Comparison of ENCODE assay signal across 9 mouse cellular contexts in the genomic region with DNA sequence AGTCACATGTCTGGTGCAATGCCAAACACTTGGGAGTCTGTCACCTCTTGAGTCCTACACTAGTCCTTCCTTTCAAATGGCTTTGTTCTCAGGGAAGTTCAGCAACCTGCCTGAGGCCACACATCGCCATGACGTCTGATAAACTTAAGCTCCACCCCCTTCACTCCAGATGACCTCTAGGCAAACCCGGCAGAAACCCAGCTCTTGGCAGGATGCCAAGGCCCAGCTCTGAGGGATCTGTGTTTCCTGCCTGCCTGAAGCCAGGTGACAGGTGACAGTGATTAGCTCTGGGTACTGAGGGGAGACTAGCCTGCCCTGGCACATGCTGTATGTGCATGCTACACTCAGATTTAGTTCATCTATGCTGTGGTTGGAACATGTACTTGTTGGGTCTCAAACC. TPM values are rescaled to one million over a fixed set of nuclear protein-coding genes. Genes with fewer than 3 reads are reported as not detected.
A peak's percentile ranks its signal among the peaks of the same experiment; 100 is the strongest.
DNase-seq lines count a peak whose midpoint lies in the region; ATAC-seq and TF ChIP-seq lines count a peak whose summit lies in the region.
"Had no signal": no experiment of that assay in that cellular context is flagged by ENCODE, and none has a peak within 500 bp of the region (broad histone marks: within the 10 kb centered on the region; RNA-seq: fewer than 3 reads in every experiment).

No protein-coding gene starts in this region.

- no peak for TF ChIP-seq CTCF in liver, adult 2 months (IDR thresholded peaks at IDR 0.05; ENCODE audit: low read depth, low read length)
- TF ChIP-seq CTCF in forebrain, postnatal 0 days (IDR thresholded peaks at IDR 0.05; ENCODE audit: low read depth) = no peak

- no peaks in the 10 kb centered on the region for H3K36me3 ChIP-seq in liver, adult 2 months (ENCODE audit: control insufficient read depth, insufficient read depth, low read length)
- H3K36me3 ChIP-seq in forebrain, embryonic 16.5 days (ENCODE audit: control insufficient read depth, insufficient read depth) = no peaks in the 10 kb centered on the region
- no peaks in the 10 kb centered on the region for H3K36me3 ChIP-seq in forebrain, postnatal 0 days (ENCODE audit: insufficient read depth)

- no peak overlapping the region for H3K4me3 ChIP-seq in liver, adult 2 months (ENCODE audit: insufficient read depth, low read depth, low read length)
- H3K4me3 ChIP-seq in forebrain, embryonic 16.5 days (replicated peaks; ENCODE audit: low read length) = no peak overlapping the region
- no peak overlapping the region for H3K4me3 ChIP-seq in forebrain, postnatal 0 days (ENCODE audit: low read depth, low read length)

- no peaks in the 10 kb centered on the region for H3K79me2 ChIP-seq in liver, adult 2 months (ENCODE audit: control insufficient read depth, insufficient read depth, low read length)

- no peak overlapping the region for H3K27ac ChIP-seq in liver, adult 2 months (replicated peaks; ENCODE audit: insufficient read depth, low read depth, low read length)
- no peak overlapping the region for H3K27ac ChIP-seq in forebrain, embryonic 16.5 days (ENCODE audit: low read length)
- no peak overlapping the region for H3K27ac ChIP-seq in forebrain, postnatal 0 days (ENCODE audit: low read depth, low read length)

- no peaks in the 10 kb centered on the region for H3K9me3 ChIP-seq in forebrain, embryonic 16.5 days (ENCODE audit: control insufficient read depth, low read length)
- H3K9me3 ChIP-seq in forebrain, postnatal 0 days (ENCODE audit: low read length) = no peaks in the 10 kb centered on the region

- H3K4me1 ChIP-seq in liver, adult 2 months (ENCODE audit: control insufficient read depth, insufficient read depth, low read length) = peaks cover 4% of the 10 kb centered on the region
- H3K4me1 ChIP-seq in forebrain, embryonic 16.5 days (replicated peaks; ENCODE audit: control insufficient read depth, insufficient read depth, low read length) = peaks cover 22% of the 10 kb centered on the region
- H3K4me1 ChIP-seq in forebrain, postnatal 0 days (ENCODE audit: insufficient read depth) = peaks cover 4% of the 10 kb centered on the region; the same call in 1 of the 2 replicates

- 8% methylated on average over 3 of the region's 3 CpGs for WGBS in liver, adult 2 months
- 22% methylated on average over 3 of the region's 3 CpGs for WGBS in forebrain, embryonic 16.5 days
- 24% methylated on average over 3 of the region's 3 CpGs for WGBS in forebrain, postnatal 0 days

- H3K4me2 ChIP-seq in forebrain, embryonic 16.5 days (ENCODE audit: low read length) = no peak overlapping the region
- H3K4me2 ChIP-seq in forebrain, postnatal 0 days (ENCODE audit: low read depth) = no peak overlapping the region

- TF ChIP-seq POLR2A in liver, adult 2 months (IDR thresholded peaks at IDR 0.05; ENCODE audit: extremely low read depth, insufficient read depth, low read length) = no peak

- H3K27me3 ChIP-seq in liver, adult 2 months (ENCODE audit: control insufficient read depth, insufficient read depth, low read length) = no peaks in the 10 kb centered on the region
- no peaks in the 10 kb centered on the region for H3K27me3 ChIP-seq in forebrain, embryonic 16.5 days (replicated peaks; ENCODE audit: control insufficient read depth, insufficient read depth, low read length)
- no peaks in the 10 kb centered on the region for H3K27me3 ChIP-seq in forebrain, postnatal 0 days (ENCODE audit: insufficient read depth, low read length)

- ATAC-seq in forebrain, embryonic 16.5 days = no peak
- ATAC-seq in forebrain, postnatal 0 days = no peak
- ATAC-seq: hindbrain, embryonic 16.5 days had no signal

- no peak overlapping the region for H3K9ac ChIP-seq in liver, adult 2 months (ENCODE audit: low read depth, low read length)
- no peak overlapping the region for H3K9ac ChIP-seq in forebrain, embryonic 16.5 days (replicated peaks; ENCODE audit: low read depth, low read length)
- no peak overlapping the region for H3K9ac ChIP-seq in forebrain, postnatal 0 days

- peak; percentile 13 for DNase-seq in adrenal gland, adult 2 months
- DNase-seq in adrenal gland, adult 18-20 months (ENCODE audit: low spot score in 2 of 2) = no peak
- peak; percentile 63 for DNase-seq in urinary bladder, postnatal 14 days (ENCODE audit: low spot score)
- DNase-seq in urinary bladder, postnatal 4 days (ENCODE audit: low spot score in 2 of 2) = no peak
- peak; percentile 73 for DNase-seq in liver, adult 2 months (ENCODE audit: extremely low read depth, low read depth, low spot score)
- DNase-seq in layer of hippocampus, postnatal 14 days (ENCODE audit: low spot score in 2 of 2) = no peak
- DNase-seq in forebrain, postnatal 0 days = no peak

RNA-seq across cellular contexts. Expression of a gene that starts 33.2 kb away (rescaled TPM):
- total RNA-seq in adrenal gland, adult 2 months (2021) = 1 to 10 TPM; 2.0 to 3.4 TPM
- 1.2 and 1.3 TPM in 2 replicates for polyA plus RNA-seq in adrenal gland, adult 2 months (2012; rRNA removed)
- 1 to 10 TPM; 2.9 to 3.7 TPM for total RNA-seq in adrenal gland, adult 18-20 months (2021)
- total RNA-seq in liver, adult 2 months (2014; rRNA removed) = 0.54 and 0.55 TPM in 2 replicates
- 0.12 and 0.16 TPM in 2 replicates for polyA plus RNA-seq in liver, adult 2 months (2012; rRNA removed)
- total RNA-seq in layer of hippocampus, postnatal 14 days (2021) = 1 to 10 TPM; 3.9 to 4.3 TPM
- polyA plus RNA-seq in forebrain, embryonic 16.5 days (2015; fragmentation: Nextera tagmentation; extraction: Ambion mirVana) = 1.5 and 1.9 TPM in 2 replicates
- total RNA-seq in forebrain, postnatal 0 days (2014; rRNA removed) = 5.7 and 7.2 TPM in 2 replicates
- 0.62 and 1.5 TPM in 2 replicates for polyA plus RNA-seq in forebrain, postnatal 0 days (2015; fragmentation: Nextera tagmentation; extraction: Ambion mirVana)

RNA-seq across cellular contexts. Expression of a gene that starts 42.7 kb away (rescaled TPM):
- 10 to 100 TPM; 39.8 to 44.1 TPM for total RNA-seq in adrenal gland, adult 2 months (2021)
- 7.1 and 8.2 TPM in 2 replicates for polyA plus RNA-seq in adrenal gland, adult 2 months (2012; rRNA removed)
- 10 to 100 TPM; 25.3 to 45.5 TPM for total RNA-seq in adrenal gland, adult 18-20 months (2021)
- 17.2 and 19.3 TPM in 2 replicates for total RNA-seq in liver, adult 2 months (2014; rRNA removed)
- 6.4 and 6.7 TPM in 2 replicates for polyA plus RNA-seq in liver, adult 2 months (2012; rRNA removed)
- 10 to 100 TPM; 53.9 to 55.8 TPM for total RNA-seq in layer of hippocampus, postnatal 14 days (2021)
- 5.1 and 5.4 TPM in 2 replicates for polyA plus RNA-seq in forebrain, embryonic 16.5 days (2015; fragmentation: Nextera tagmentation; extraction: Ambion mirVana)
- total RNA-seq in forebrain, postnatal 0 days (2014; rRNA removed) = 17.3 and 17.7 TPM in 2 replicates
- polyA plus RNA-seq in forebrain, postnatal 0 days (2015; fragmentation: Nextera tagmentation; extraction: Ambion mirVana) = 9.1 and 12.3 TPM in 2 replicates

Comparison
In these comparisons a context has a peak if more than half of its experiments do, and no peak if none do; other contexts are left out.
1. DNase-seq: peak in adrenal gland, adult 2 months (single experiment), urinary bladder, postnatal 14 days (single experiment) and liver, adult 2 months (single experiment); none in adrenal gland, adult 18-20 months (0 of 2), urinary bladder, postnatal 4 days (0 of 2), layer of hippocampus, postnatal 14 days (0 of 2) and forebrain, postnatal 0 days (single experiment).